ENCODE assay signal across 12 mouse cellular contexts in the genomic region with DNA sequence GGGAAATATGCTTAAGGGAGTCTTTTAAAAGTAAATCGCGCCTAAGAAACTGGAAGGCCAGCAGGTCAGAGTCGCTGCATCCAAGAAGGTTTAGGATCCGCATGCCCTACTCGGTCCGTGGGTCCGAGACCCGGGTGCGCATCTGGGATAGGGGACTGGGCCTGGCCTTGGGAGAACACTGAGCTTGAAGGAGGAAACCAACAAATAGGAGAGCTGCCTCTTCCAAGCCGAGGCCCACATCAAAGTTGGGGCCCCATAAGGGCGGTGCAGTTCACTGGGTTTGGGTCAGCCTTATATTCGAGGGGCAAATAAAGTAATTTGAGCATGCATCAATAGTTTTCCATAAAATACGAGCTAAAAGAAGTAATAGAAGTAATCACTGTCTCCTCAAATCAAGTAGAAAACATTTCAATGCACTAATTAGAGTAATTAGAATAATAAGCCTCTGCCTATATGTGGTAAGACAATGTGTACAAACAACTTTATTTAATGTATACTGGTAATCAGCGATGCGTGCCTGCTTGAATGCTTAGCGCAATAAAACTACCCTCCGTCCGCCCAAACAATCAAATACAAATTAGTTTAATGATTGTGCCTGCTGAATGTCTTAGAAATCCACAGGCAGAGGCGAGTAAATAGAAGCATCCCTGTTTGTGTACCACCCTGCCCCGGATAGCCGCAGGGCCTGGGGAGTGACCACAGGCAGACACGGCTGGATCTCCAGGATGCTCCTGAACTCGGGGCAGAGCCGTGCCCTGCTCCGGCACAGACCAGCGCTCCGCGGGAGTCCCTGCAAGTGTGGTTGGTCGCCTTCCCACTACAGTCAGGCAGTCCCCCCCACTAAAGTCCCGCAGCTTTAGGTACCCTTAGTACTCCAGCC. TPM values are rescaled to one million over a fixed set of nuclear protein-coding genes. Genes with fewer than 3 reads are reported as not detected.
A peak's percentile ranks its signal among the peaks of the same experiment; 100 is the strongest.
DNase-seq lines count a peak whose midpoint lies in the region; ATAC-seq lines count a peak whose summit lies in the region.
"Had no signal": no experiment of that assay in that cellular context is flagged by ENCODE, and none has a peak within 500 bp of the region (broad histone marks: within the 10 kb centered on the region; RNA-seq: fewer than 3 reads in every experiment).

No protein-coding gene starts in this region.

- peak; percentile 48; the same call in 1 of the 2 replicates for ATAC-seq in hindbrain, embryonic 16.5 days
- peak; percentile 52 for ATAC-seq in neural tube, embryonic 12.5 days (ENCODE audit: low FRiP score, low read depth)

- no peak overlapping the region for H3K27ac ChIP-seq in heart, embryonic 10.5 days
- peak overlapping the region; percentile 61 for H3K27ac ChIP-seq in embryonic facial prominence, embryonic 10.5 days (replicated peaks)
- peak overlapping the region; percentile 67 for H3K27ac ChIP-seq in hindbrain, embryonic 16.5 days (ENCODE audit: low read depth, low read length)
- H3K27ac ChIP-seq in neural tube, embryonic 12.5 days = peak overlapping the region; percentile 57
- H3K27ac ChIP-seq: heart, embryonic 13.5 days had no signal

- no peaks in the 10 kb centered on the region for H3K36me3 ChIP-seq in heart, embryonic 10.5 days
- H3K36me3 ChIP-seq in embryonic facial prominence, embryonic 10.5 days (replicated peaks) = no peaks in the 10 kb centered on the region
- H3K36me3 ChIP-seq in hindbrain, embryonic 16.5 days (ENCODE audit: control insufficient read depth, insufficient read depth, low read length) = no peaks in the 10 kb centered on the region
- H3K36me3 ChIP-seq in neural tube, embryonic 12.5 days = no peaks in the 10 kb centered on the region
- H3K36me3 ChIP-seq: heart, embryonic 13.5 days had no signal

- peak overlapping the region; percentile 86 for H3K4me2 ChIP-seq in hindbrain, embryonic 16.5 days (ENCODE audit: low read length)
- H3K4me2 ChIP-seq in neural tube, embryonic 12.5 days (replicated peaks) = peak overlapping the region; percentile 72

- peak overlapping the region; percentile 47 for H3K9ac ChIP-seq in hindbrain, embryonic 16.5 days (ENCODE audit: low read depth, low read length)
- H3K9ac ChIP-seq in neural tube, embryonic 12.5 days = peak overlapping the region; percentile 63
- H3K9ac ChIP-seq: heart, embryonic 13.5 days had no signal

- DNase-seq in heart, embryonic 10.5 days (ENCODE audit: low spot score) = no peak
- DNase-seq in heart, postnatal 4 days = no peak
- DNase-seq in embryonic facial prominence, embryonic 10.5 days (ENCODE audit: low spot score) = peak; percentile 62
- no peak for DNase-seq in layer of hippocampus, adult 9-10 months (ENCODE audit: low spot score)
- no peak for DNase-seq in spleen, postnatal 36 days (ENCODE audit: low spot score in 2 of 2)
- DNase-seq in urinary bladder, postnatal 10 days (ENCODE audit: low spot score) = no peak
- DNase-seq: kidney, postnatal 14 days had no signal

- WGBS in heart, embryonic 10.5 days = 1% methylated on average over 30 of the region's 30 CpGs
- under 1% methylated on average over 30 of the region's 30 CpGs for WGBS in embryonic facial prominence, embryonic 10.5 days
- 8% methylated on average over 30 of the region's 30 CpGs for WGBS in hindbrain, embryonic 16.5 days
- 1% methylated on average over 30 of the region's 30 CpGs for WGBS in neural tube, embryonic 12.5 days

- peaks cover 84% of the 10 kb centered on the region for H3K27me3 ChIP-seq in heart, embryonic 10.5 days (ENCODE audit: insufficient read depth, poor library complexity, severe bottlenecking)
- peaks cover 92% of the 10 kb centered on the region for H3K27me3 ChIP-seq in embryonic facial prominence, embryonic 10.5 days (replicated peaks; ENCODE audit: low read depth, poor library complexity, severe bottlenecking)
- 0 out of 2 replicates have a peak, but pooled peaks cover 3% of the 10 kb centered on the region for H3K27me3 ChIP-seq in hindbrain, embryonic 16.5 days (replicated peaks; ENCODE audit: control insufficient read depth, insufficient read depth, low read length)
- no peaks in the 10 kb centered on the region for H3K27me3 ChIP-seq in neural tube, embryonic 12.5 days (replicated peaks)

- H3K9me3 ChIP-seq in heart, embryonic 10.5 days = no peaks in the 10 kb centered on the region
- no peaks in the 10 kb centered on the region for H3K9me3 ChIP-seq in embryonic facial prominence, embryonic 10.5 days
- H3K9me3 ChIP-seq in hindbrain, embryonic 16.5 days (ENCODE audit: control insufficient read depth, low read length) = no peaks in the 10 kb centered on the region
- no peaks in the 10 kb centered on the region for H3K9me3 ChIP-seq in neural tube, embryonic 12.5 days
- H3K9me3 ChIP-seq: heart, embryonic 13.5 days had no signal

- peaks cover 12% of the 10 kb centered on the region for H3K4me1 ChIP-seq in heart, embryonic 10.5 days
- peaks cover 36% of the 10 kb centered on the region for H3K4me1 ChIP-seq in embryonic facial prominence, embryonic 10.5 days
- peaks cover 23% of the 10 kb centered on the region for H3K4me1 ChIP-seq in hindbrain, embryonic 16.5 days (ENCODE audit: control insufficient read depth, insufficient read depth, low read depth, low read length)
- peaks cover 27% of the 10 kb centered on the region for H3K4me1 ChIP-seq in neural tube, embryonic 12.5 days

- peak overlapping the region; percentile 33 for H3K4me3 ChIP-seq in heart, embryonic 10.5 days
- H3K4me3 ChIP-seq in embryonic facial prominence, embryonic 10.5 days = peak overlapping the region; percentile 58
- H3K4me3 ChIP-seq in hindbrain, embryonic 16.5 days (ENCODE audit: low read length) = peak overlapping the region; percentile 27
- H3K4me3 ChIP-seq in neural tube, embryonic 12.5 days = peak overlapping the region; percentile 33

RNA-seq across cellular contexts. Expression of gene Pou3f2, which starts 9.4 kb away (rescaled TPM):
- polyA plus RNA-seq in heart, embryonic 10.5 days (2016; fragmentation: Nextera tagmentation; extraction: Ambion mirVana) = 0.10 TPM in 2 replicates
- not detected for total RNA-seq in heart, postnatal 4 days (2021)
- 3.4 and 11.1 TPM in 2 replicates for polyA plus RNA-seq in embryonic facial prominence, embryonic 10.5 days (2016; fragmentation: Nextera tagmentation; extraction: Ambion mirVana)
- polyA plus RNA-seq in hindbrain, embryonic 16.5 days (2015; fragmentation: Nextera tagmentation; extraction: Ambion mirVana) = 15.3 and 18.5 TPM in 2 replicates
- 31.9 and 40.0 TPM in 2 replicates for polyA plus RNA-seq in neural tube, embryonic 12.5 days (2016; fragmentation: Nextera tagmentation; extraction: Ambion mirVana)
- total RNA-seq: monocyte, adult 5-6 weeks had no signal
- polyA plus RNA-seq: spleen, adult 2 months had no signal
